Mouse (Mus musculus): ENCODE measurements around the gene Fbxo39. TPM values are rescaled to one million over a fixed set of nuclear protein-coding genes. Genes with fewer than 3 reads are reported as not detected.

Gene Fbxo39
- total RNA-seq (2014; rRNA removed), result not detected in 2 replicates
- polyA plus RNA-seq (2015; fragmentation: Nextera tagmentation; extraction: Ambion mirVana), result not detected in 2 replicates

- Histone ChIP-seq H3K9ac (replicated peaks; ENCODE audit: low read length, poor library complexity, severe bottlenecking) (peak within 1 kb of the TSS; percentile 54; the same call in 1 of the 2 replicates), H3K27ac (ENCODE audit: low read depth, low read length) (no peak within 1 kb of the TSS), H3K27me3 (ENCODE audit: insufficient read depth, low read length) (peaks cover 14% of the 10 kb centered on the region), H3K4me3 (ENCODE audit: low read depth, low read length) (peak within 1 kb of the TSS; percentile 37), H3K4me2 (ENCODE audit: low read depth, low read length, poor library complexity, severe bottlenecking) (peak within 1 kb of the TSS; percentile 67), H3K4me1 (ENCODE audit: insufficient read depth, low read length) (no peaks in the 10 kb centered on the region), H3K9me3 (ENCODE audit: low read length) (no peaks in the 10 kb centered on the region), H3K36me3 (ENCODE audit: insufficient read depth, low read length) (no peaks in the 10 kb centered on the region)
- DNase-seq (ENCODE audit: low spot score), result no peak
- TF ChIP-seq CTCF (IDR thresholded peaks at IDR 0.05), result no peak
- ATAC-seq (ENCODE audit: low FRiP score), result no peak
- 10% methylated on average over 40 of the region's 42 CpGs for WGBS
Observed at GRCm38 (mm10) chr11:72314151-72314895, at the start of gene Fbxo39. Gene Fbxo39 (plus strand): TSS chr11:72314444.

GRCm38 (mm10) chr11:72265483-72265882, 48.8 kb upstream of the Fbxo39 start:
- Histone ChIP-seq H3K27ac (ENCODE audit: low read depth, low read length) (no peak overlapping the region), H3K27me3 (ENCODE audit: insufficient read depth, low read length) (peaks cover 11% of the 10 kb centered on the region), H3K4me3 (ENCODE audit: low read depth, low read length) (peak overlapping the region; percentile 40; the same call in 1 of the 2 replicates), H3K9me3 (ENCODE audit: low read length) (no peaks in the 10 kb centered on the region), H3K4me1 (ENCODE audit: insufficient read depth, low read length) (no peaks in the 10 kb centered on the region), H3K9ac (replicated peaks; ENCODE audit: low read length, poor library complexity, severe bottlenecking) (no peak overlapping the region), H3K4me2 (ENCODE audit: low read depth, low read length, poor library complexity, severe bottlenecking) (peak overlapping the region; percentile 74; the same call in 1 of the 2 replicates), H3K36me3 (ENCODE audit: insufficient read depth, low read length) (no peaks in the 10 kb centered on the region)
- peak; percentile 54 for DNase-seq (ENCODE audit: low spot score)
- peak; percentile 73 for ATAC-seq (ENCODE audit: low FRiP score)
- WGBS, result 7% methylated on average over 11 of the region's 11 CpGs
- no peak for TF ChIP-seq CTCF (IDR thresholded peaks at IDR 0.05)

GRCm38 (mm10) chr11:72266207-72266959, 47.9 kb upstream of the Fbxo39 start:
- Histone ChIP-seq H3K9me3 (ENCODE audit: low read length) (no peaks in the 10 kb centered on the region), H3K36me3 (ENCODE audit: insufficient read depth, low read length) (no peaks in the 10 kb centered on the region), H3K27me3 (ENCODE audit: insufficient read depth, low read length) (peaks cover 11% of the 10 kb centered on the region), H3K4me2 (ENCODE audit: low read depth, low read length, poor library complexity, severe bottlenecking) (peak overlapping the region; percentile 74), H3K4me1 (ENCODE audit: insufficient read depth, low read length) (no peaks in the 10 kb centered on the region), H3K9ac (replicated peaks; ENCODE audit: low read length, poor library complexity, severe bottlenecking) (peak overlapping the region; percentile 37), H3K27ac (ENCODE audit: low read depth, low read length) (no peak overlapping the region), H3K4me3 (ENCODE audit: low read depth, low read length) (peak overlapping the region; percentile 40)
- peak; percentile 84 for ATAC-seq (ENCODE audit: low FRiP score)
- WGBS, result 1% methylated on average over 46 of the region's 46 CpGs
- peak; percentile 85 for DNase-seq (ENCODE audit: low spot score)
- TF ChIP-seq CTCF (IDR thresholded peaks at IDR 0.05), result peak; percentile 64

- peak within 1 kb of the TSS; percentile 74 for H3K4me2 ChIP-seq (ENCODE audit: low read depth, low read length, poor library complexity, severe bottlenecking)
- no peak; the same call in 1 of the 2 replicates for TF ChIP-seq CTCF (IDR thresholded peaks at IDR 0.05)
- peak; percentile 20 for DNase-seq (ENCODE audit: low spot score)
- H3K9ac ChIP-seq (replicated peaks; ENCODE audit: low read length, poor library complexity, severe bottlenecking), result peak within 1 kb of the TSS; percentile 37
- H3K9me3 ChIP-seq (ENCODE audit: low read length), result no peaks in the 10 kb centered on the region
- H3K27me3 ChIP-seq (ENCODE audit: insufficient read depth, low read length), result peaks cover 11% of the 10 kb centered on the region
- H3K4me3 ChIP-seq (ENCODE audit: low read depth, low read length), result peak within 1 kb of the TSS; percentile 40
- no peaks in the 10 kb centered on the region for H3K4me1 ChIP-seq (ENCODE audit: insufficient read depth, low read length)
- H3K36me3 ChIP-seq (ENCODE audit: insufficient read depth, low read length), result no peaks in the 10 kb centered on the region
- no peak within 1 kb of the TSS for H3K27ac ChIP-seq (ENCODE audit: low read depth, low read length)
- WGBS, result 3% methylated on average over 36 of the region's 36 CpGs
- ATAC-seq (ENCODE audit: low FRiP score), result peak; percentile 47
Observed at GRCm38 (mm10) chr11:72266960-72267560, 47.2 kb upstream of the Fbxo39 start, which contains the start of gene Slc13a5. Gene Slc13a5 (minus strand): TSS chr11:72267222.

GRCm38 (mm10) chr11:72271761-72272160, 42.5 kb upstream of the Fbxo39 start:
- Histone ChIP-seq H3K4me3 (ENCODE audit: low read depth, low read length) (no peak overlapping the region), H3K27ac (ENCODE audit: low read depth, low read length) (no peak overlapping the region), H3K4me2 (ENCODE audit: low read depth, low read length, poor library complexity, severe bottlenecking) (no peak overlapping the region), H3K27me3 (ENCODE audit: insufficient read depth, low read length) (no peaks in the 10 kb centered on the region; the same call in 1 of the 2 replicates), H3K36me3 (ENCODE audit: insufficient read depth, low read length) (no peaks in the 10 kb centered on the region), H3K9me3 (ENCODE audit: low read length) (no peaks in the 10 kb centered on the region), H3K4me1 (ENCODE audit: insufficient read depth, low read length) (no peaks in the 10 kb centered on the region), H3K9ac (replicated peaks; ENCODE audit: low read length, poor library complexity, severe bottlenecking) (no peak overlapping the region)
- ATAC-seq (ENCODE audit: low FRiP score) (no peak), DNase-seq (ENCODE audit: low spot score) (no peak)
- no peak for TF ChIP-seq CTCF (IDR thresholded peaks at IDR 0.05)
- 79% methylated on average over 1 of the region's 1 CpGs for WGBS

Measured in midbrain, postnatal 0 days (tissue).